Mouse (Mus musculus) ovary, adult 18-20 months (tissue): ENCODE measurements around the gene 4930402H24Rik.

Source experiments
- DNase-seq: peaks from one replicate; pipeline ENCODE4 v3.0.0; 2022; ENCODE audit warnings: low spot score, mixed read lengths

Gene 4930402H24Rik

GRCm38 (mm10) chr2:130905751-130906583, at the start of gene 4930402H24Rik, which contains the start of gene Atrn:
4930402H24Rik (minus strand) TSS chr2:130906406.
Atrn (plus strand) TSS chr2:130906495.
- peak; percentile 90 for DNase-seq

DNA sequence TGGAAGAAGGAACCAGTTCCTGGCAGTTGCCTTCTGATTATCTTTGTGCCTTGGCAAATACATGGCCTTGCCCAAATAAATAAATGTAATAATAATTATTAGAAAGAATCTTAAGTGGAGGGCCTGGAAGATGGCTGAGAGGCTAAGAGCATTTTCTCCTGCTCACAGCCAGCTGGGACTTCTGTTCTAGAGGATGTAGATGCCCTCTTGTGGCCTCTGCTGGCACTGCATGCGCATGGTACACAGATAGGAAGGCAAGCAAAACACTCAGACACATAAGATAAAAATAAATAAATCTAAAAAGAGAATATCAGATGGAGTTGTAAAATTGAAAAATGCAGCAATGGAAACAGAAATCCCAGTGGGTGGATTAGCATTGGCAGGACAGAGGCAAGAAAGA, 44.3 kb upstream of the 4930402H24Rik start:
- peak; percentile 48 for DNase-seq

- DNase-seq, result no peak
Measured at GRCm38 (mm10) chr2:130949781-130950180, 43.6 kb upstream of the 4930402H24Rik start.

DNA sequence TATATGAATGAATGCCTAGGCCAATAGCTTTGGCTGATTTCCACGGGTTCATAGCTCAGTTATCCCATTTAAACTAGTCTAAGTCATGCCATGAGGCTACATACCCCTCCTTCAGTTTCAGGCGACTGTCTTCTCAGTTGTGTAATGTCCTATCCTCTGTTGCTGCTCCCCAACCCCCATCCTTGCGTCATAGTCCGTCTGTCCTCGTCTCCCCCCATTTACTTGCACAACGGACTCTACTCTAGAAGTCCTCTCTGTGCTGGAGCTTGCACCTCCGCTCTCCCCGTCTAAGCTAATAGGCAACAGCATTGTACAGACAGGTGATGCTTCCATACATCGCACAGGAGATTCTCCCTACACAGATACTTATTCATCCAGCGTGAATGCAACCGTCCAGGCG, 26.7 kb upstream of the 4930402H24Rik start:
- no peak for DNase-seq

DNA sequence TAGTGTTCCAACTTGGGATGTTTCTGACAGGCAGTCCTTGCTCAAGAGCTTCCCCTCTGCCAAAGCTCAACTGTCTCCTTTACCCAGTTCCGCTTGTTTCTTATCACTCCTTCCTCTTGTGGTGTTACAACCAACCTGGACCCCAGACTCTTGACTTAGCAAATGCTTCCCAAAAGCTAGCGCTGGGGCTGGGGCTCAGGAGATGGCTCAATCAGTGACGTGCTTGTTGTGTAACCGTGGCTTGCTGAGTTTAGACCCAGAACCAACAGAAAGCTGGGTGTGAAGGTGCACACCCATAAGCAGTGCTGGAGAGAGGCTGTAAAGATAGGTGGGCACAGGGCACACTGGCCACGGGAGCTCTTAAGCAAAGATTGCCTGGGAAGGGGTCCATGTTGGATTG, 23.8 kb upstream of the 4930402H24Rik start:
- DNase-seq, result no peak

DNA sequence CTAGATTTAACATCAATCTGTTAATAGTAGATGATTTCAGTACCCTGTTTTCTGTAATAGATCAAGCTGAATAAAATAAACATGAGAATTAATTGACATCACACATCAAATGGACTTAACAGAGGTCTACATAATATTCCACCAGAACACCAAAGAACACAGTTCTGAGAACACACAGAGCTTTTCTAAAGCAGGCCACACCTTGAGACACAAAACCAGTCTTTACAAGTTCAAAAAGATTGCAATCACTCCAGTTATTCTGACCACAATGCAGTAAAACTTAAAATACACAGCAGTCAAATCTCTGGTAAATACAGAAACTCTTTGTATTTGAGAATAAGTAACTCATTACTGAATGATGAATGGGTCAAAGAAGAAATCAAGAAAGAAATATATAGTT, 22.3 kb upstream of the 4930402H24Rik start:
- no peak for DNase-seq

- no peak for DNase-seq
Measured at GRCm38 (mm10) chr2:130928031-130928430, 21.8 kb upstream of the 4930402H24Rik start.

DNA sequence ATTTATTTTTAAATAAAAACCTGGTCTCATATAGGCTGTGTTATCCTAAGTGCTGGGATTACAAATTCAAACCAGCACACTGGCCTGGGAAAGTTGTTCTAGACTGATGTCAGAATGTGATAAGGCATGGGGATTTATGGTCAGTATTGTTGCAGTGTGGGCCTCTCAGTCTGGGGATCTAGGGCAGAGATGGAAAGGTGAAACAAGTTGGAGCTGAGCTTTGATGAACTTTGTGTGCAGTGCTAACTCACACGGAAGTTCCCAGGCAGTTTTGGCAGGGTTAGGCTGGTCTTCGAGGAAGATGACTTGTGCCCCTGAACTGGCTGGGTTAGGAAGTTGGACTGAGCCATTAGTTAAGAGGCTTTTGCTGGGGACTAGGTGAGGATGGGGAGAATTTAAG, 18.7 kb upstream of the 4930402H24Rik start:
- DNase-seq, result no peak

DNA sequence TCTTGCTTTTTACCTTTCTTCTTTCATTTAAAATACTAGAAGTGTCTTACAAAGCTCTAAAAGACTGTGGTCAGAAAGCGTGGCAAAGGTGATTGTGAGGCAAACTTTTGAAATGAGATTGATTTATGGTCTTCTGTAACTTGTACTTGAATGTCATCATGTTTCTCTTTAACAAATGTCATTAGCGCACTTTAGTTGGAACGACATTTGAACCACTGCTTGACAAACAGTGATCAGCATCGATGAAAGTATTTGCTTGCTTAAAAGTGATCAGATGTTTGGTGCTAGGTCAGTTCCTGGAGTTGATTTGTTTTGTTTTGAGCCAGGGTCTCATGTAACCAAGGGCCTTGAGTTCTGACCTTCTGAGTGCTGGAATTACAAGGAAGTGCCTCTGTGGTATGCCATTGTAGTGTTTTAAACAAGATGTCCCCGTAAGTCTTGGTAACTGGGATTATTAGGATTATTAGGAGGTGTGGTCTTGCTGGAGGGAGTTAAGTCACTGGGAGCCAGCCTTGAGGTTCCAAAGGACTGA, 12.9 kb upstream of the 4930402H24Rik start:
- DNase-seq, result no peak

DNA sequence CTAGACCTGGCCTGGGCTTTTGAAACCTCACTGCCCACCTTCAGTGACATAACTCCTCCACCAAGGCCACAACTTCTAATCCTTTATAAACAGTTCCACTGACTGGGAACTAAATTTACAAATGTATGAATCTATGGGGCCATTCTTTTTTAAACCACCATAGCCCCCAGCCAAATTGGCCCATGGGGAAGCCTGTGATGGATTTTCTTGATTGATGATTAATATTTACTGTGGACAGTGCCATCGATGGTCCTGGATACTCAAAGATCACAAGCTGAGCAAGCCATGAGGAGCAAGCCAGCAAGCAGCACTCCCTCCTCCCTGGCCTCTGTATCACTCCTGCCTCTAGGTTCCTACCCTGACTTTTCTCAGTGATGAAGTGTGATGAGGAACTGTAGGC, 11.5 kb upstream of the 4930402H24Rik start:
- DNase-seq, result no peak

GRCm38 (mm10) chr2:130916521-130917147, 10.4 kb upstream of the 4930402H24Rik start:
- no peak for DNase-seq

GRCm38 (mm10) chr2:130914873-130915272, 8.7 kb upstream of the 4930402H24Rik start:
- DNase-seq, result no peak

- DNase-seq, result no peak
Measured at GRCm38 (mm10) chr2:130911691-130912090, 5.5 kb upstream of the 4930402H24Rik start.

DNA sequence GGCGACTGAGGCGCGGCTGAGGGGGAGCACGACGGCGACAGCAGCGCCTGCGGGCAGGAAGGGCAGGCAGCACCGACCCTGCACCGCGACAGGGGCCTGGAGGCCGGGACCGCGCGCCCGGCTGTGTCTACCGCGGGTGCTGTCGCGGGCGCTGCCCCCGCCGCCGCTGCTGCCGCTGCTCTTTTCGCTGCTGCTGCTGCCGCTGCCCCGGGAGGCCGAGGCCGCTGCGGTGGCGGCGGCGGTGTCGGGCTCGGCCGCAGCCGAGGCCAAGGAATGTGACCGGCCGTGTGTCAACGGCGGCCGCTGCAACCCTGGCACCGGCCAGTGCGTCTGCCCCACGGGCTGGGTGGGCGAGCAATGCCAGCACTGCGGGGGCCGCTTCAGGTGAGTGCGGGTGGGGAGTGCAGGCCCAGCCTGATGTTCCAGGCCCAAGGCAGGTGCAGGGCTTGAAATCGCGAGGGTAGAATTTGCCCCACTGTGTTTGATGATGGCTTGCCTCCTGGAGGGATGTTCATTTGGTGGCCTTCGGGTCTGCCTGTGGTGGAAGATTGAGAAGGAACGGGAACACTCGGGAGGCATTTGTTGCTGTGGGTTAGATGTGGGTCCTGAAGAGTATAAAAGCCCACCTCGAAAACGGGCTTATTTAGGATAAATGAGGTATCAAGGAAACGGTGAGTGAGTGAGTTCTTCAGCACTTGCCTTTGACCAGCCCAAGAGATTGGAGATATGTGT, 544 bp upstream of the 4930402H24Rik start:
- DNase-seq, result no peak

DNA sequence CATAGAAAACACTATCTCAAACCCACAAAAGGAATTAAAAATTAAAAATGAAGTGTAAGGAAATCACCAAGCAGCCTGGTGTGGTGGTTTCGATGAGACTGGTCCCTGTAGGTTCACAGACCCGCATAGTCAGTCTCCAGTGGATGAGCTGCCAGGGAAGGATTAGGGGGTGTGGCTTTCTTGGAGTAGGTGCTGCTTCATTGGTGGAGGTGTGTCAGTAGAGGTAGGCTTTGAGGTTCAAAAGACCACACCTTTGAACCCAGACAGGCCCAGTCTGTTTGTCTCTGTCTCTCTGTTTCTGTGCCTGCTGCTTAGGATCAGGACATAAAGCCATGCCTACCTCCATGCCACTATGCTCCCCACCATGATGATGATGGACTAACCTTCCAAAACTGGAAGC, 7.4 kb downstream of the 4930402H24Rik start:
- no peak for DNase-seq

DNA sequence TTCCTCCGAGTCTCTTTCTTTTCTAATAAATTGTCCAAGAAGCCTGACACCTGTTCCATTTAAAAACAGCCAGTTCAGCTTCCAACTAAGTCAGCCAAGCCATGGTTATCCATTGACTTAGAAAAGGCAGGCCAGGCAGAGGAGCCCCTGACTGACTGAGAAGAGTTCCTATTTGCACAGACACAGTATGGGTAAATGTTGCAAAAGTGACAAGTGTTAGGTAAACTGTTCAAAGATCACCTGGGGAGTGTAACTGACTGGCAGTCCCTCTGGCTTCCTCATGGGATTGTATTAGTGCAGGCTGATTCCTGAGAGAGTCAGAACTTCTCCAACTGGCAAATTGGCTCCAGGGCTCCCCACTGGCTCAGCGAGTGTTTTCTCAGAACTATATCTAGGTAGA, 8.3 kb downstream of the 4930402H24Rik start:
- DNase-seq, result no peak

DNA sequence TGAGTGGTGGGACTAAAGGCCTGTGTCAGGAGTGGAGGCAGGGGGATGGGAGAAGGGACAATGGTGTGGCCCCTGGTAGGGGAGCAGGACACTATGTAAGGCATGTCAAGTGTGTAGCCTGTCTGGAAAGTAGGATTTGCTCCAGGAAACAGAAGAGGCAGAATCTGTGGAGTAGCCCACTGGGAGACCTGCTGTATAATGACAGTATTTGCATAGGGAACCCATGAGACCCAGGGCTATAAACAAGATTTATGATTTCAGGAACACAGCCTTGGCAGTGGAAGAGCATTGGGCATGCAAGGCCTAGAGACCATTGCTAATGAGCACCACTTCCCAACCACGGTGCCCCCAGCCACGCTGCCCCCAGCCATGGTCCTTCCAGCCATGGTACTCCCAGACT, 9.3 kb downstream of the 4930402H24Rik start:
- no peak for DNase-seq

DNA sequence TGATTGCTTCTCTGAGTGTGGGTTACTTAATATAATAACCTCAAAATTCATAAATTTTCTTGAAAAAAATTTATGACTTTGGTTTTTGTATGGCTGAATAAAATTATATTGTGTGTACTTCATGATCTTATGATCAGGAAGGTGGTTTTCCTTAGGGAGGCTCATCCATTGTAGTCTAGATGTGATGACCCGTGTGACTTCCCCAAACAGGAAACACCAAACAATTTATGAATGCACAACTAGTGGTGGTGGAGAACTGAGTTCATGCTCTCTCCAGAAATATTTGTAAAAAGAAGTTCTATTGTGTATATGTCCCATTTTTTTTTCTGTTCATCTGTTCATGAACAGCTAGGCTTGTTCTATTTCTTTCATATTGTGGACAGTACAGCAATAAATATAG, 18.8 kb downstream of the 4930402H24Rik start:
- no peak for DNase-seq

DNA sequence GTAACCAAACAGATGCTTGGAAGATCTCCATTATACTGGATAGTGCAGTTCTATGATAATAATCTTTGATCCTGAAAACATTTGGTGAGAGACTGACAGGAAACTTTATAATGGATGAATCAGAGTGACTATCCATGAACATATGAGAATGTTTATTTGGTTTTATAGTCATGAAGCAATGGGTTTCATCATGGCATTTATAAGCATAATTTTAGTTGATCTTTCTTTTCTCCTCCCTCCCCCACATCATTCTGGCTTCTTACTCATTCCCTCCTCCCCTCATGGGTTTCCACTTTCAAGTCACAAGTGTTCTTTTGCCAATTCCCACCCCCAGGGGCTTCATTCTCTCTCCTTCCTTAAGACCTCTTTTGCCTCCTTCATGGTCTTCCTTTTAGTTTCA, 19.2 kb downstream of the 4930402H24Rik start:
- no peak for DNase-seq

GRCm38 (mm10) chr2:130877376-130877775, 28.8 kb downstream of the 4930402H24Rik start:
- DNase-seq, result no peak

GRCm38 (mm10) chr2:130870916-130871315, 35.3 kb downstream of the 4930402H24Rik start:
- no peak for DNase-seq

GRCm38 (mm10) chr2:130862091-130862490, 44.1 kb downstream of the 4930402H24Rik start:
- DNase-seq, result no peak

DNA sequence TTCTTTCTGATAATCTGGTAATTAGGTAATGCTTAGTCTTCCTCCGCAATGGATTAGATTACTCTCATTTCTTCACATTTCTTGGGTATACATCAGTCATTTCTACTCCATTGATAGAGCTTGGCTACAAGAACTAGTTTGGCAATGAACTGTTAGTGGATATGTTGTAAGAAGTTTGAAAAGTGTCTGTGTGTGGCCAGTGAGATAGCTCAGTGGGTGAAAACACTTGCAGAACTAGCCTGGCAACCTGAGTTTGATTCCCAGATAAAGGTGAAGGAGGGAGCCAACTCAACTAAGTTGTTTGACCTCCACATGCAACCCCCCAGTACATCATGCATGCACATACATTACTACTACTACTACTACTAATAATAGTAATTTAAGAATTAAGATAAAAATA, 53.2 kb downstream of the 4930402H24Rik start:
- no peak for DNase-seq
